Mouse (Mus musculus) erythroblast, embryonic 14.5 days (primary cell): Measurements from ENCODE around the gene Lrrc38. TPM values are rescaled to one million over a fixed set of nuclear protein-coding genes. Genes with fewer than 3 reads are reported as not detected.

Source experiments
- H3K27me3 ChIP-seq: 2 replicates; pipeline ENCODE4 v1.6.1; 2012; ENCODE audit warnings: inconsistent platforms; ENCODE audit not compliant: control insufficient read depth
- H3K36me3 ChIP-seq: 2 replicates; pipeline ENCODE4 v1.6.1; 2012; ENCODE audit warnings: mild to moderate bottlenecking, inconsistent platforms; ENCODE audit not compliant: control insufficient read depth
- H3K4me1 ChIP-seq: 2 replicates; pipeline ENCODE4 v1.6.1; 2012; ENCODE audit warnings: inconsistent platforms; ENCODE audit not compliant: control insufficient read depth
- H3K4me3 ChIP-seq: replicated peaks from 2 replicates; pipeline ENCODE3; 2012; ENCODE audit warnings: moderate library complexity, mild to moderate bottlenecking, inconsistent platforms
- H3K9me3 ChIP-seq: 2 replicates; pipeline ENCODE4 v1.6.1; 2012; ENCODE audit warnings: low read length, inconsistent platforms, mixed read lengths; ENCODE audit not compliant: control insufficient read depth
- GATA1 ChIP-seq: IDR thresholded peaks from 2 replicates; pipeline ENCODE4 v1.6.1; 2012; ENCODE audit warnings: low read length, inconsistent platforms, mixed read lengths
- TAL1 ChIP-seq: IDR thresholded peaks from 3 replicates; pipeline ENCODE4 v1.6.1; 2012; ENCODE audit warnings: low read length, inconsistent platforms, mixed read lengths
- polyA plus RNA-seq: library from polyadenylated mRNA; stranded (reverse); fragments of >175 nt; gene quantifications from 2 replicates; pipeline ENCODE4 v1.2.3, GENCODE M21; 2012

Lrrc38 gene
- polyA plus RNA-seq, 1 experiment, result not detected

DNA sequence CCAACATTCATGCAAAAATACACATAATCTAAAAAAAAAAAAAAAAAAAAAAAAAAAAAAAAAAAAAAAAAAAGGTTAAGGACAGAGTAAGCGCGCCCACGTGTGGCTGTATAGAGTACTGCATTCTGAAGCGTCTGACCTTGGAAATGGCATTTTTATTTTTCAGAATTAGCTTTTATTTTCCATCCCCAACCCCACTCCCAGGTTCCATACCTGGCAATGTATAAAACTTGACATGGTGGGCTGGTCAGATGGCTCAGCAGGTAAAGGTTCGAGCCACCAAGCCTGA lies 31.1 kb downstream of the Lrrc38 start:
- no peaks in the 10 kb centered on the region for H3K4me1 ChIP-seq
- H3K27me3 ChIP-seq, result no peaks in the 10 kb centered on the region; the same call in 1 of the 2 replicates
- H3K4me3 ChIP-seq, result no peak overlapping the region
- no peaks in the 10 kb centered on the region for H3K9me3 ChIP-seq
- TF ChIP-seq GATA1, result no peak
- TF ChIP-seq TAL1, result no peak
- no peaks in the 10 kb centered on the region for H3K36me3 ChIP-seq

DNA sequence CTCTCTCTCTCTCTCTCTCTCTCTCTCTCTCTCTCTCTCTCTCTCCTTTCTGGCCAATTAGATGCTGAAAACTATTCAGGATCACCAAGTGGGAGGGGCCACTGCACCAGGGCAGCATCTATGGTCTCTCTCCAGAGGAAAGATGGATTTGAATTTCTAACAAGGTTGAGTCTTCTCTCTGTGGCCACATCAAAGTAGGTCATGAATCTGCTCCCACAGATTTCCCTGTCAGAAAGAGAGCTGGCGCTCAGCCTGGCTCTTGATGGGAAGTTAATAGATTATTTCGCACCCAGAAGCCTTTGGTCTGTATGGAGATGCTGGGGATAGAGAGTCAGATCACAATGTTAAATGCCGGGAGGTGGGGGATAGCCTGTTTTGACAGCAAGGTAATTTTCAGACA lies 32.6 kb downstream of the Lrrc38 start:
- no peaks in the 10 kb centered on the region for H3K4me1 ChIP-seq
- no peaks in the 10 kb centered on the region for H3K36me3 ChIP-seq
- no peaks in the 10 kb centered on the region for H3K9me3 ChIP-seq
- TF ChIP-seq GATA1 (no peak), TAL1 (no peak)
- no peaks in the 10 kb centered on the region; the same call in 1 of the 2 replicates for H3K27me3 ChIP-seq
- H3K4me3 ChIP-seq, result no peak overlapping the region

DNA sequence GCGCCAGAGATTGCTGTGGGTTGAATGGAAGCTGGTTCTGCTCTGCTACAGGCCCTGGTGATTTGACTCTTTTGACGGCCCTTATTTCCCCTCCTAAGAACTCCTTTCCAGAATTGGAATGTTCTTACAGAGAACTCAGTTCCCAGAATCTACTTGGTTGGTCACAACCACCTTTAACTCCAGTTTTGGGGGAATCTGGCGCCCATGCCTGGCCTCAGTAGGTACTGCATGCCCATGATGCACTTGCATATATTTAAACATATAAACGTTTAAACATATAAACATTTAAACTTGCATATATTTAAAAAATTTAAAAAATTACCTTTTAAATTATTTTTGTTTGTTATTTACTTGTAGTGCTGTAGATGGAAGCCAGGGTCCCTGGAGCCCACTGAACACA lies 34.1 kb downstream of the Lrrc38 start:
- no peaks in the 10 kb centered on the region; the same call in 1 of the 2 replicates for H3K27me3 ChIP-seq
- H3K4me1 ChIP-seq, result no peaks in the 10 kb centered on the region
- no peak overlapping the region for H3K4me3 ChIP-seq
- H3K9me3 ChIP-seq, result no peaks in the 10 kb centered on the region
- no peaks in the 10 kb centered on the region for H3K36me3 ChIP-seq
- TF ChIP-seq GATA1 (no peak), TAL1 (no peak)

DNA sequence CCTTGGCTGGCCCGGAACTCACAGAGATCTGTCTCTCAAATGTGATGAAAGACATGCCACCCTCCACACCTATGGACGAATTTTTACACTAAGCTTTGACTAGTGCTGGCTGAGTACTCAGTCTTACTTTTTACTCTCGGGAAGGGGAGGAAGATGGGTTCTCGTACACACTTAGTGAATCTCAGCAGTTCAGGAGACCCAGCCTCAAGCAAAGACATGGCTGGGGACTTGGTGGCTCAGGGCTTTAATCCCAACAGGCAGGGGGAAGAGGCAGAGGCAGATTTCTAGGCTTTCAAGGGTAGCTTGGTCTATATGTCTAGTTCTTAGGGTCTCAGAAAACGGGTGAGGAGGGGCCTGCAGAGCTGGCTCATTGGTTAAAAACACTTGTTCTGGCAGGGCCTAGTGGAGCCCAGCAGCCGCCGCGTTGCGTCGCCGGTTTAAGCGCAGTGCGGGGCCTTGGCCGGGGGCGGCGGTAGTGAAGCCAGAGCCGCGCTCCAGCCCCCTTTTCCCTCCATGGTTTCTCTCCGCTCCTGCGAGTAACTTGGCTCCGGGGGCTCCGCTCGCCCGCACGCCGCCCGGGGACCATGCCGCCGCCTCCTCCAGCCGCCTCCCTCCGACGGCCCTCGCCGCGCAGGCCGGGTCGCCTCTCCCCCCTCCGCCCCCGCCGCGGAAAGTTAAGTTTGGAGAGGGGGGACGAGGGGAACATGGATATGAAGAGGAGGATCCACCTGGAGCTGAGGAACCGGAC lies 39.6 kb downstream of the Lrrc38 start:
- H3K9me3 ChIP-seq, result peaks cover 1% of the 10 kb centered on the region
- TF ChIP-seq GATA1 (no peak), TAL1 (no peak)
- peaks cover 10% of the 10 kb centered on the region for H3K27me3 ChIP-seq
- H3K4me3 ChIP-seq, result no peak overlapping the region
- H3K36me3 ChIP-seq, result no peaks in the 10 kb centered on the region
- no peaks in the 10 kb centered on the region for H3K4me1 ChIP-seq

- H3K36me3 ChIP-seq, result no peaks in the 10 kb centered on the region
- no peak within 1 kb of the TSS for H3K4me3 ChIP-seq
- peaks cover 5% of the 10 kb centered on the region for H3K27me3 ChIP-seq
- TF ChIP-seq GATA1 (no peak), TAL1 (no peak)
- H3K9me3 ChIP-seq, result peaks cover 7% of the 10 kb centered on the region
- H3K4me1 ChIP-seq, result no peaks in the 10 kb centered on the region
These were observed 44.6 kb downstream of the Lrrc38 start, which contains the start of gene Pramel1 for GRCm38 (mm10) chr4:143394181-143394580. TSS of gene Pramel1 (plus strand) at chr4:143394428.

GRCm38 (mm10) chr4:143411566-143412218 lies 62.1 kb downstream of the Lrrc38 start:
- Histone ChIP-seq H3K9me3 (no peaks in the 10 kb centered on the region), H3K27me3 (no peaks in the 10 kb centered on the region), H3K4me1 (peaks cover 11% of the 10 kb centered on the region), H3K36me3 (peaks cover 10% of the 10 kb centered on the region), H3K4me3 (peak overlapping the region; percentile 74)
- no peak for TF ChIP-seq TAL1
- no peak for TF ChIP-seq GATA1

- no peaks in the 10 kb centered on the region for H3K9me3 ChIP-seq
- H3K27me3 ChIP-seq, result no peaks in the 10 kb centered on the region
- H3K36me3 ChIP-seq, result peaks cover 17% of the 10 kb centered on the region
- TF ChIP-seq TAL1 (no peak), GATA1 (no peak)
- peaks cover 11% of the 10 kb centered on the region for H3K4me1 ChIP-seq
- peak within 1 kb of the TSS; percentile 74 for H3K4me3 ChIP-seq
These were observed 62.9 kb downstream of the Lrrc38 start, which contains the start of gene Pramef8 for GRCm38 (mm10) chr4:143412219-143413092. TSS of gene Pramef8 (plus strand) at chr4:143412426.

GRCm38 (mm10) chr4:143413621-143414020 lies 64.1 kb downstream of the Lrrc38 start:
- peaks cover 11% of the 10 kb centered on the region for H3K4me1 ChIP-seq
- no peaks in the 10 kb centered on the region for H3K27me3 ChIP-seq
- no peak for TF ChIP-seq GATA1
- no peak for TF ChIP-seq TAL1
- no peak overlapping the region for H3K4me3 ChIP-seq
- H3K36me3 ChIP-seq, result peaks cover 29% of the 10 kb centered on the region
- H3K9me3 ChIP-seq, result no peaks in the 10 kb centered on the region

DNA sequence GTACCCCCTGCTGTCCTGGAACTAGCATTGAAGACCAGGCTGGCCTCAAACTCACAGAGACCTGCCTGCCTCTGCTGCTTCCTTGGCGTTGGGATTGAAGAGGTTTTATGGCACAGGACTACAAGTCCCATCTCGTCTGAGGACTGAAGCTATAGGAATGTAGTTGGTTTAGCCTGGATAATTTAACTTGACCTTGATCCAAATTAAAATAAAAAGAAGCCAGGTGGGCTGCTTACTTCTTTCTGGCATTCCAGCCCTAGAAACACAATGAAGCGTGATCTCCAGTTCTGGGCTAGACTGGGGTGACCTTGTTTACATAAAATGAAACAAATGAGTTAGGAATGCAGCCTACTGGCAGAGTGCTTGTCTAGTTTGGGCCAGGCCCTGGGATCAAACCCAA lies 64.6 kb downstream of the Lrrc38 start:
- H3K4me1 ChIP-seq, result peaks cover 11% of the 10 kb centered on the region
- H3K9me3 ChIP-seq, result no peaks in the 10 kb centered on the region
- peaks cover 34% of the 10 kb centered on the region for H3K36me3 ChIP-seq
- no peak overlapping the region for H3K4me3 ChIP-seq
- H3K27me3 ChIP-seq, result no peaks in the 10 kb centered on the region
- TF ChIP-seq GATA1 (no peak), TAL1 (no peak)

Other genes starting within 250 kb of the Lrrc38 start
- 0.29 and 0.59 TPM in 2 replicates for gene Prdm2, start 136.8 kb upstream of the Lrrc38 start, polyA plus RNA-seq
- not detected in 2 replicates for gene Pdpn, start 50.2 kb upstream of the Lrrc38 start, polyA plus RNA-seq
- gene Pramel1, start 44.7 kb downstream of the Lrrc38 start, polyA plus RNA-seq, result not detected in 2 replicates
- gene Pramef8, start 62.7 kb downstream of the Lrrc38 start, polyA plus RNA-seq, result 0.02 and 0.08 TPM in 2 replicates
- gene Oog4, start 100.6 kb downstream of the Lrrc38 start, polyA plus RNA-seq, result not detected in 2 replicates
- gene Gm13043, start 161.6 kb downstream of the Lrrc38 start, polyA plus RNA-seq, result not detected in 2 replicates
- gene Gm13040, start 186.2 kb downstream of the Lrrc38 start, polyA plus RNA-seq, result not detected in 2 replicates
- gene BC080695, start 201.9 kb downstream of the Lrrc38 start, polyA plus RNA-seq, result not detected in 2 replicates
- not detected in 2 replicates for gene Gm13057, start 202.0 kb downstream of the Lrrc38 start, polyA plus RNA-seq